Mouse (Mus musculus): ENCODE data around the gene Rab7b. TPM values are rescaled to one million over a fixed set of nuclear protein-coding genes. Genes with fewer than 3 reads are reported as not detected.

Rab7b gene
- polyA plus RNA-seq, 1 experiment from 2014 or later = 2.3 TPM

DNA sequence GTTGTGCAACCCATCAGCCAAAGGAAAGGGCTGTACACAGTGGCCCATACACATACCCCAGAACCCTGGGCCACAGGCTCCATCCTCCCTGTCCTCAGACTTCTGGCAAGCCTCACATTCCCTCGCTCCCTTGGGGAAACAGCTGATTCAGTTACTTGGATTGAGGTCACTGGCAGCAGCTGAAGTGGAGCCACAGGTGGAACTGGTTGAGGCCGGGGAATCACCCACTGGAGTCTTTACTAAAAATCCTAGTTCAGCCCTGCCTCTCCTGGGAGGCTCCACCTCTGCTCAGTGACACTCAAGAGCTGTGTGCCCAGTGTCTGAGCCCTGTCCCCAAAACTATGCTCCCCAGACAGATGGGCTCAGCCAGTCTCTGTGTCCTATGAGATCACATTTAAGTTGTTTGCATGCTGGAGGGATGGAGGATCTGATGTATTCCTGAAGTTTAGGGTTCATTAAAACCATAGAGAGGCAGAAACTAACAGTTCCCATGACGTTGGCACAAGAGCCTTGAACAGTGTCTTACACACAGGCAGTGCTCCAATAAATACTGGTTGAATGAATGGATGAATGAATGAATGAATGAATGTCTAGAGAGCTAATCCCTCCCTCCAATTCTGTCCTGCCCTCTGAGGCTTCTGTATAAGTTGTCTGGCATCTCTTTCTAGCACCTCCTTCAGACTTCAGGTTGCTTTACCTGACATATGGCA, 62.8 kb downstream of the Rab7b start:
- H3K4me1 ChIP-seq (ENCODE audit: insufficient read depth) = peaks cover 9% of the 10 kb centered on the region; the same call in 1 of the 2 replicates
- TF ChIP-seq EP300 (IDR thresholded peaks at IDR 0.05; ENCODE audit: low read depth) (no peak), CTCF (IDR thresholded peaks at IDR 0.05; ENCODE audit: low read depth) (no peak)
- ATAC-seq (no peak), DNase-seq (no peak)
- H3K36me3 ChIP-seq (replicated peaks; ENCODE audit: insufficient read depth, low read length) = no peaks in the 10 kb centered on the region
- H3K9ac ChIP-seq (replicated peaks) = no peak overlapping the region
- H3K4me3 ChIP-seq (ENCODE audit: low read depth, low read length) = no peak overlapping the region
- WGBS (ENCODE audit: insufficient replicate concordance) = 81% methylated on average over 3 of the region's 3 CpGs
- no peak overlapping the region for H3K27ac ChIP-seq (ENCODE audit: low read depth)
- H3K27me3 ChIP-seq (ENCODE audit: insufficient read depth, low read length) = no peaks in the 10 kb centered on the region
- no peaks in the 10 kb centered on the region for H3K9me3 ChIP-seq (ENCODE audit: low read length)
- no peak overlapping the region for H3K4me2 ChIP-seq (ENCODE audit: low read depth, low read length)

DNA sequence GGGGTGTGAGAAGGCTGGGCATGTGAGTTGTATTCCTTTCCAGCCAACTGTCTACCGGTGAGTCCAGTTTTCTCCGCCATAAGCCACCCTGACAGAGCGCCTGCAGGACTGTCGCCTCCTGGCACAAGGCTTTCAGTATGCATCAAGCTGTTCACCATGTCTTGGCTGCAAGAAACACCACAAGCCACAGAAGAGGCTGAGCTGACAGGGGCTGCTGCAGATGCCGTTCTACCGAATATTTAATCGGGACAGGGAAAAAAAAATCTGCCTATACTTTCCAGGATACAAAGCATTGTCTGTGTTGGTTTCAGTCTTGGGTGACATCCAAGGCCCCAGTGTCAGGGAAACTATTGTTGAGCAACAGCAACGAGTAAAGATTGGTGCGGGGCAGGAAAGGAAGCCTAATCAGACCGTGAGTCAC, 63.4 kb downstream of the Rab7b start:
- no peak overlapping the region for H3K27ac ChIP-seq (ENCODE audit: low read depth)
- DNase-seq = no peak
- no peak overlapping the region for H3K4me2 ChIP-seq (ENCODE audit: low read depth, low read length)
- no peak overlapping the region for H3K4me3 ChIP-seq (ENCODE audit: low read depth, low read length)
- WGBS (ENCODE audit: insufficient replicate concordance) = 56% methylated on average over 10 of the region's 10 CpGs
- H3K4me1 ChIP-seq (ENCODE audit: insufficient read depth) = peaks cover 9% of the 10 kb centered on the region; the same call in 1 of the 2 replicates
- no peaks in the 10 kb centered on the region for H3K9me3 ChIP-seq (ENCODE audit: low read length)
- ATAC-seq = no peak
- H3K9ac ChIP-seq (replicated peaks) = no peak overlapping the region
- no peaks in the 10 kb centered on the region for H3K36me3 ChIP-seq (replicated peaks; ENCODE audit: insufficient read depth, low read length)
- no peak for TF ChIP-seq CTCF (IDR thresholded peaks at IDR 0.05; ENCODE audit: low read depth)
- no peak for TF ChIP-seq EP300 (IDR thresholded peaks at IDR 0.05; ENCODE audit: low read depth)
- no peaks in the 10 kb centered on the region for H3K27me3 ChIP-seq (ENCODE audit: insufficient read depth, low read length)

- H3K9me3 ChIP-seq (ENCODE audit: low read length) = no peaks in the 10 kb centered on the region
- WGBS (ENCODE audit: insufficient replicate concordance) = 18% methylated on average over 3 of the region's 3 CpGs
Observed at GRCm38 (mm10) chr1:131754212-131754829, 65.8 kb downstream of the Rab7b start.

DNA sequence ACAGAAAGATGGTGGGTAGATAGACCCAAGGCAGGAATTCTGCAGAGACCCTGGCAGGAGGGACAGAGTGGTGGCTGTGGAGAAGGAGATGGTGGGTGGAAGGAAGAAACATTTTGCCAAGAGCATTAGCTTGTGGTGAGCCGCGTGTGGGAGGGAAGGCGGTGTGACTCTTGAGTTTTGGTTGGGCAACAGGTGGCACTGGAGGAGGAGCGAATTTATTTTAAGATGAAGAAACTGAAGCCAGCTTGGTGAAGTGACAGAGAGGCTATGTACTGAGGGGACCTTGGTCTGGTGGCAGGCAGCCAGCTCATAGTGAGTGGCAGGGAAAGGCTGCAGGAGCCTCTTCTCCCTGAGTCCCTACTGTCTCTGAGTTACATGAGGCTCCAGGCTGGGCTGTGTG, 66.4 kb downstream of the Rab7b start:
- ATAC-seq (no peak), DNase-seq (peak; percentile 23)
- H3K36me3 ChIP-seq (replicated peaks; ENCODE audit: insufficient read depth, low read length) = no peaks in the 10 kb centered on the region
- no peak for TF ChIP-seq EP300 (IDR thresholded peaks at IDR 0.05; ENCODE audit: low read depth)
- no peak for TF ChIP-seq CTCF (IDR thresholded peaks at IDR 0.05; ENCODE audit: low read depth)
- H3K9ac ChIP-seq (replicated peaks) = no peak overlapping the region
- no peak overlapping the region for H3K27ac ChIP-seq (ENCODE audit: low read depth)
- H3K9me3 ChIP-seq (ENCODE audit: low read length) = no peaks in the 10 kb centered on the region
- 35% methylated on average over 4 of the region's 4 CpGs for WGBS (ENCODE audit: insufficient replicate concordance)
- no peak overlapping the region for H3K4me3 ChIP-seq (ENCODE audit: low read depth, low read length)
- H3K4me2 ChIP-seq (ENCODE audit: low read depth, low read length) = no peak overlapping the region
- no peaks in the 10 kb centered on the region for H3K27me3 ChIP-seq (ENCODE audit: insufficient read depth, low read length)
- H3K4me1 ChIP-seq (ENCODE audit: insufficient read depth) = peaks cover 9% of the 10 kb centered on the region; the same call in 1 of the 2 replicates

More at GRCm38 (mm10) chr1:131754212-131754829, 65.8 kb downstream of the Rab7b start:
- no peaks in the 10 kb centered on the region for H3K36me3 ChIP-seq (replicated peaks; ENCODE audit: insufficient read depth, low read length)
- H3K27me3 ChIP-seq (ENCODE audit: insufficient read depth, low read length) = no peaks in the 10 kb centered on the region
- H3K4me3 ChIP-seq (ENCODE audit: low read depth, low read length) = no peak overlapping the region
- TF ChIP-seq EP300 (IDR thresholded peaks at IDR 0.05; ENCODE audit: low read depth) (no peak), CTCF (IDR thresholded peaks at IDR 0.05; ENCODE audit: low read depth) (no peak)
- H3K9ac ChIP-seq (replicated peaks) = no peak overlapping the region
- no peak for DNase-seq
- H3K4me1 ChIP-seq (ENCODE audit: insufficient read depth) = peaks cover 9% of the 10 kb centered on the region; the same call in 1 of the 2 replicates
- H3K4me2 ChIP-seq (ENCODE audit: low read depth, low read length) = no peak overlapping the region
- no peak overlapping the region for H3K27ac ChIP-seq (ENCODE audit: low read depth)
- no peak for ATAC-seq

DNA sequence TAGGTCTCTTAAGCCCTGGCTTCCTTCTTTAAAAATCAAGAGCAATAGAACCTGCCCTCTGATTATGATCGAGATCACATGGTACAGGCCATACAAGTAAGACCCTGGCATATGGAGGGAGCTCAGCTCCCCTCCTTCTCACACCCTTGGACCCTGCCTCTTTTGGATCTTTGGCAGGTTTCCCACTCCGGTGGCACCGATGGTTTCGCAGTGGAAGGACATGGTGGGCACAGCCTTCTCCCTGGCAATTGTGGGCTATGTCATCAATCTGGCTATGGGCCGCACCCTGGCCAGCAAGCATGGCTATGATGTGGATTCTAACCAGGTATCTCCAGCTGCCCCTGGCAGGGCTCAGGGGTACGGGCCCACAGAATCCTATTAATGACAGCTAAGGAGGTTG, 68.7 kb downstream of the Rab7b start:
- ATAC-seq (no peak), DNase-seq (no peak)
- H3K36me3 ChIP-seq (replicated peaks; ENCODE audit: insufficient read depth, low read length) = no peaks in the 10 kb centered on the region
- peaks cover 9% of the 10 kb centered on the region; the same call in 1 of the 2 replicates for H3K4me1 ChIP-seq (ENCODE audit: insufficient read depth)
- H3K9me3 ChIP-seq (ENCODE audit: low read length) = no peaks in the 10 kb centered on the region
- no peaks in the 10 kb centered on the region for H3K27me3 ChIP-seq (ENCODE audit: insufficient read depth, low read length)
- H3K27ac ChIP-seq (ENCODE audit: low read depth) = no peak overlapping the region
- no peak overlapping the region for H3K4me2 ChIP-seq (ENCODE audit: low read depth, low read length)
- no peak overlapping the region for H3K9ac ChIP-seq (replicated peaks)
- no peak for TF ChIP-seq CTCF (IDR thresholded peaks at IDR 0.05; ENCODE audit: low read depth)
- TF ChIP-seq EP300 (IDR thresholded peaks at IDR 0.05; ENCODE audit: low read depth) = no peak
- WGBS (ENCODE audit: insufficient replicate concordance) = 89% methylated on average over 6 of the region's 6 CpGs
- no peak overlapping the region for H3K4me3 ChIP-seq (ENCODE audit: low read depth, low read length)

GRCm38 (mm10) chr1:131758796-131759195, 70.3 kb downstream of the Rab7b start:
- Histone ChIP-seq H3K4me1 (ENCODE audit: insufficient read depth) (peaks cover 8% of the 10 kb centered on the region; the same call in 1 of the 2 replicates), H3K4me2 (ENCODE audit: low read depth, low read length) (no peak overlapping the region), H3K27ac (ENCODE audit: low read depth) (no peak overlapping the region), H3K27me3 (ENCODE audit: insufficient read depth, low read length) (no peaks in the 10 kb centered on the region), H3K9ac (replicated peaks) (no peak overlapping the region), H3K36me3 (replicated peaks; ENCODE audit: insufficient read depth, low read length) (no peaks in the 10 kb centered on the region), H3K9me3 (ENCODE audit: low read length) (no peaks in the 10 kb centered on the region), H3K4me3 (ENCODE audit: low read depth, low read length) (no peak overlapping the region)
- WGBS (ENCODE audit: insufficient replicate concordance) = 72% methylated on average over 7 of the region's 7 CpGs
- TF ChIP-seq CTCF (IDR thresholded peaks at IDR 0.05; ENCODE audit: low read depth) (no peak), EP300 (IDR thresholded peaks at IDR 0.05; ENCODE audit: low read depth) (no peak)
- ATAC-seq (no peak), DNase-seq (no peak)

All from liver, postnatal 0 days (tissue).